Mouse (Mus musculus): ENCODE measurements around the gene Slc25a21. TPM values are rescaled to one million over a fixed set of nuclear protein-coding genes. Genes with fewer than 3 reads are reported as not detected.

The Slc25a21 gene
- polyA plus RNA-seq, 1 experiment from 2014 or later, result 5.3 TPM

DNA sequence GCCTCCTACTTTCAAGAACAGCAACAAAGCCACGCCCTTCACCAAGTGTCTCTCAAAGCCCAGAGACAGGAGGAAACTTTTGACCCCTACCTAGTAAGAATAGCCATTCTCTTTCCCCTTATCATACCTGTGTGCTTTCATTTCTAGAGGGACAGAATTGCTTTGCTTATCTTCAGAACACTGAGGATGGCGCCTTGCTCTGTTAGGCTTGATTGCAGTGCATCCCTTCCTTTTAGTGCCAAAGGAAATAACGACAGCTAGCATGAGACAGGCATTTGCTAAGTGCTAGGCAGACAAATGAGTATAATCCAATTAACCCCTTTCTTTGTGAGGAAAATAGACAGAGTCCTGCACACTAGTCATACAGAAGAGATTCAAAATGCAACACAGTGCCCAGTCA, 34.4 kb downstream of the Slc25a21 start:
- DNase-seq (ENCODE audit: low spot score), result no peak
- Histone ChIP-seq H3K36me3 (no peaks in the 10 kb centered on the region), H3K9me3 (no peaks in the 10 kb centered on the region), H3K27me3 (ENCODE audit: insufficient read depth, poor library complexity, severe bottlenecking) (no peaks in the 10 kb centered on the region), H3K4me1 (peaks cover 7% of the 10 kb centered on the region), H3K27ac (no peak overlapping the region), H3K4me3 (no peak overlapping the region)
- WGBS, result 30% methylated on average over 3 of the region's 3 CpGs

- H3K4me3 ChIP-seq, result no peak overlapping the region
- H3K4me1 ChIP-seq, result peaks cover 7% of the 10 kb centered on the region
- 77% methylated on average over 6 of the region's 6 CpGs for WGBS
- H3K27me3 ChIP-seq (ENCODE audit: insufficient read depth, poor library complexity, severe bottlenecking), result no peaks in the 10 kb centered on the region
- no peaks in the 10 kb centered on the region for H3K36me3 ChIP-seq
- no peak overlapping the region for H3K27ac ChIP-seq
- no peak for DNase-seq (ENCODE audit: low spot score)
- H3K9me3 ChIP-seq, result no peaks in the 10 kb centered on the region
These were observed 37.4 kb downstream of the Slc25a21 start for GRCm38 (mm10) chr12:57159904-57160303.

DNA sequence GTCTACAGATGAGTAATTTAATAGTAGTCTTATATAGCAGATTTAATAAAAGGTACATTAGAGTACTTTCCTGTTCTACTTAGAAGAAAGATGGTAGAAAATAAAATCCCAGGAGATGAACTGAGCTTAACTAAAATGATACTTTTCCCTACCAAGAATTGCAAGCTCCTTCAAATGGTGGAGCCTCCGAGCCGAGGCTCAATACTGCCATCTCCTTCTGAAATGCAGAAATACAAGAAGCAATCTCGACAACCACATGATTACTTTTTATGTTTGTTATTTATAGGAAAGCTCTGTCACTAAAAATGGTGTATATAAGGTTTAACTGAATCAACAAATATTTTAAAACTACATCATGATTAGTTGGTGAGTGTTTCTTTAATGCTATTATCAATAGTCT, 39.0 kb downstream of the Slc25a21 start:
- Histone ChIP-seq H3K4me3 (no peak overlapping the region), H3K27ac (no peak overlapping the region), H3K9me3 (no peaks in the 10 kb centered on the region), H3K4me1 (peaks cover 7% of the 10 kb centered on the region), H3K27me3 (ENCODE audit: insufficient read depth, poor library complexity, severe bottlenecking) (no peaks in the 10 kb centered on the region), H3K36me3 (no peaks in the 10 kb centered on the region)
- no peak for DNase-seq (ENCODE audit: low spot score)
- WGBS, result 55% methylated on average over 3 of the region's 3 CpGs

DNA sequence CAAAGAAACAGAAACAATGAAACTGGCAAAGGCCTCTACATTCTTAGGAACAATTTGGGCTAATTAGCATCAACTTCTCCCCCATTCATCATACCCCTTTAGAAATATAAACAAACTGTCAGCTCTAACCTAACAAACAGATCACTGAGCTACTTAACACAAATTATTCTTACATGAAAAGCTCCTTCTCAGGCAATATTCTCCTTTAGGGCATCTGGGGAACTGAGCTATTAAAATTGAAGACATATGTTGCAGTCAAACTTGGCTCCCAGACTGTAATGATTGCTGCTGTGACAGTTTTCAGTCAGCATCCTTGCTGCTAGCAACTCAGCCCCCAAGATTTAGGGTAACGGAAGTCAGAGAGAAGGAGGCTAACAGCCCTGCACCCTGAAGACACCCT, 58.3 kb downstream of the Slc25a21 start:
- WGBS, result 76% methylated on average over 1 of the region's 1 CpGs
- no peaks in the 10 kb centered on the region for H3K4me1 ChIP-seq
- no peak for DNase-seq (ENCODE audit: low spot score)
- H3K9me3 ChIP-seq, result no peaks in the 10 kb centered on the region
- no peaks in the 10 kb centered on the region for H3K36me3 ChIP-seq
- no peak overlapping the region for H3K27ac ChIP-seq
- no peak overlapping the region for H3K4me3 ChIP-seq
- H3K27me3 ChIP-seq (ENCODE audit: insufficient read depth, poor library complexity, severe bottlenecking), result no peaks in the 10 kb centered on the region

- Histone ChIP-seq H3K4me1 (no peaks in the 10 kb centered on the region), H3K4me3 (no peak overlapping the region)
These were observed 59.5 kb downstream of the Slc25a21 start for GRCm38 (mm10) chr12:57137809-57138208.

DNA sequence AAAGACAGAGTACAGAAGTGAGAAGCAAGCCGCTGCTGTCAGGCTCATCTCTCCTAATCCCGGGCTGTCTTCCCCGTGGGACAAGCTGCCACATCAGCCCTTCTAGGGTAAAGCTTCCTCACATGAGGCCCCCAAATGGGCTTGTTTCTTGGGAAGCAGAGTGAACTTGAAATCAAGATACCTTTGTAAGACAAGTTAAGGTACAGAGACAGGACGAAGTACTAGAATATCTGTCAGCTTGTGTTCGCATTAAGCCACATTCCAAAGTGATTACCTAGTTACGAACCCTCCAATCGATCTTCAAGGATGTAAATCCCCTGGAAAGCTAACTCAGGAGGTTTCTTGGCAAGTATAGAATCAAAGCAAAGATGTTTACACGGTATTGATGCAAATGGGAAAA, 78.7 kb downstream of the Slc25a21 start:
- Histone ChIP-seq H3K4me3 (no peak overlapping the region), H3K27me3 (ENCODE audit: insufficient read depth, poor library complexity, severe bottlenecking) (no peaks in the 10 kb centered on the region), H3K27ac (no peak overlapping the region), H3K36me3 (no peaks in the 10 kb centered on the region), H3K9me3 (no peaks in the 10 kb centered on the region), H3K4me1 (peaks cover 18% of the 10 kb centered on the region)
- 30% methylated on average over 8 of the region's 8 CpGs for WGBS
- DNase-seq (ENCODE audit: low spot score), result no peak

More at GRCm38 (mm10) chr12:57137809-57138208, 59.5 kb downstream of the Slc25a21 start:
- no peak for DNase-seq (ENCODE audit: low spot score)
- 91% methylated on average over 2 of the region's 2 CpGs for WGBS
- Histone ChIP-seq H3K9me3 (no peaks in the 10 kb centered on the region), H3K27me3 (ENCODE audit: insufficient read depth, poor library complexity, severe bottlenecking) (no peaks in the 10 kb centered on the region), H3K27ac (no peak overlapping the region), H3K36me3 (no peaks in the 10 kb centered on the region)

GRCm38 (mm10) chr12:57115516-57115915, 81.8 kb downstream of the Slc25a21 start:
- no peaks in the 10 kb centered on the region for H3K9me3 ChIP-seq

GRCm38 (mm10) chr12:57109363-57109762, 87.9 kb downstream of the Slc25a21 start:
- 84% methylated on average over 4 of the region's 4 CpGs for WGBS

More at GRCm38 (mm10) chr12:57115516-57115915, 81.8 kb downstream of the Slc25a21 start:
- H3K27me3 ChIP-seq (ENCODE audit: insufficient read depth, poor library complexity, severe bottlenecking), result no peaks in the 10 kb centered on the region
- H3K4me3 ChIP-seq, result no peak overlapping the region
- H3K27ac ChIP-seq, result no peak overlapping the region
- H3K36me3 ChIP-seq, result no peaks in the 10 kb centered on the region
- H3K4me1 ChIP-seq, result peaks cover 8% of the 10 kb centered on the region; the same call in 1 of the 2 replicates
- DNase-seq (ENCODE audit: low spot score), result no peak
- WGBS, result 59% methylated on average over 10 of the region's 10 CpGs

DNA sequence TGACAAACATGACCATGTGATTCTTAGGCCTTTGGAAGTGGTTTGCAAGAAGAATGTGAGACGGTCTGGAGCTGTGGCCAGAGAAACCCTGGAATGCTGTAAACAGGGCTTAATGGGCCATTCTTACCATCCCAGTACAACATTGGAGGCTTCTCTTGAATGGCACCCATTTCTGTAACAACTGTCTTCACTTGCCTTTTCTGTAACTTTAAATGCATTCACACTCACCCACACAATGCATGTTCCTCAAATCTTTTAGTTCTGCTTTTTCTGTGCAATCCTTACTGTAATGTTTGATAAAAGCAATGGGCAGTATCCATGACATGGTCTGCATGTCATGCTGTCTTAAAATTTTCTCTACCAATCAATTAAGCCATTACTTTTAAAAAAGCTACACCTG, 95.0 kb downstream of the Slc25a21 start:
- Histone ChIP-seq H3K36me3 (no peaks in the 10 kb centered on the region), H3K27me3 (ENCODE audit: insufficient read depth, poor library complexity, severe bottlenecking) (no peaks in the 10 kb centered on the region), H3K9me3 (no peaks in the 10 kb centered on the region), H3K27ac (no peak overlapping the region), H3K4me1 (0 out of 2 replicates have a peak, but pooled peaks cover 4% of the 10 kb centered on the region), H3K4me3 (no peak overlapping the region)
- no peak for DNase-seq (ENCODE audit: low spot score)
- 89% methylated on average over 1 of the region's 1 CpGs for WGBS

More at GRCm38 (mm10) chr12:57109363-57109762, 87.9 kb downstream of the Slc25a21 start:
- H3K27me3 ChIP-seq (ENCODE audit: insufficient read depth, poor library complexity, severe bottlenecking), result no peaks in the 10 kb centered on the region
- H3K27ac ChIP-seq, result no peak overlapping the region
- no peaks in the 10 kb centered on the region for H3K4me1 ChIP-seq
- no peaks in the 10 kb centered on the region for H3K9me3 ChIP-seq
- H3K4me3 ChIP-seq, result no peak overlapping the region
- no peak for DNase-seq (ENCODE audit: low spot score)
- no peaks in the 10 kb centered on the region for H3K36me3 ChIP-seq

- DNase-seq (ENCODE audit: low spot score), result no peak
- no peaks in the 10 kb centered on the region for H3K9me3 ChIP-seq
- H3K4me3 ChIP-seq, result no peak overlapping the region
- H3K27ac ChIP-seq, result no peak overlapping the region
- H3K27me3 ChIP-seq (ENCODE audit: insufficient read depth, poor library complexity, severe bottlenecking), result no peaks in the 10 kb centered on the region
- WGBS, result 81% methylated on average over 4 of the region's 4 CpGs
- H3K4me1 ChIP-seq, result 0 out of 2 replicates have a peak, but pooled peaks cover 4% of the 10 kb centered on the region
- H3K36me3 ChIP-seq, result no peaks in the 10 kb centered on the region
These were observed 96.7 kb downstream of the Slc25a21 start for GRCm38 (mm10) chr12:57100549-57100948.

- Histone ChIP-seq H3K27me3 (ENCODE audit: insufficient read depth, poor library complexity, severe bottlenecking) (no peaks in the 10 kb centered on the region), H3K4me3 (no peak overlapping the region), H3K36me3 (no peaks in the 10 kb centered on the region), H3K9me3 (no peaks in the 10 kb centered on the region), H3K27ac (no peak overlapping the region), H3K4me1 (0 out of 2 replicates have a peak, but pooled peaks cover 4% of the 10 kb centered on the region)
- DNase-seq (ENCODE audit: low spot score), result no peak
- WGBS, result 61% methylated on average over 3 of the region's 3 CpGs
These were observed 98.2 kb downstream of the Slc25a21 start for GRCm38 (mm10) chr12:57099066-57099465.

DNA sequence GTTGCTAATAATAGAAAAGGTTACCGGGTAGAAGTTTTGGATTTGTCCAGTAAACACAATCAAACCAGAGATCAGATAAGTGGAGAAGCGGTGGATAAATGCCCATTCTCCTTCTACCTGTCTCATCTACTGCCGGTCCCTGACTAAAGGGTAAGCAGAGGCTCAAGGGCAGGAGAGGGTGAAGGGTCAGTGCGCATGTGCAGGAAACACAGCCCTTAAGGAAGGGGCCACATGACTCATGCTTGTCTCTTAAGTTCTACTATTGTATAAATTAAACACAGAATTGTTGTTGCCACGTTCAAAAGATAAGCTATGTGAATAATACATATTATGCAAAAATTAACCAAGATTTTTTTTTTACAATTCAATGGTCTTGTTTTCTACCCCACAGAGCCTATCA, 98.9 kb downstream of the Slc25a21 start:
- 72% methylated on average over 5 of the region's 5 CpGs for WGBS
- DNase-seq (ENCODE audit: low spot score), result no peak
- Histone ChIP-seq H3K4me3 (no peak overlapping the region), H3K27me3 (ENCODE audit: insufficient read depth, poor library complexity, severe bottlenecking) (no peaks in the 10 kb centered on the region), H3K4me1 (0 out of 2 replicates have a peak, but pooled peaks cover 4% of the 10 kb centered on the region), H3K9me3 (no peaks in the 10 kb centered on the region), H3K27ac (no peak overlapping the region), H3K36me3 (no peaks in the 10 kb centered on the region)

DNA sequence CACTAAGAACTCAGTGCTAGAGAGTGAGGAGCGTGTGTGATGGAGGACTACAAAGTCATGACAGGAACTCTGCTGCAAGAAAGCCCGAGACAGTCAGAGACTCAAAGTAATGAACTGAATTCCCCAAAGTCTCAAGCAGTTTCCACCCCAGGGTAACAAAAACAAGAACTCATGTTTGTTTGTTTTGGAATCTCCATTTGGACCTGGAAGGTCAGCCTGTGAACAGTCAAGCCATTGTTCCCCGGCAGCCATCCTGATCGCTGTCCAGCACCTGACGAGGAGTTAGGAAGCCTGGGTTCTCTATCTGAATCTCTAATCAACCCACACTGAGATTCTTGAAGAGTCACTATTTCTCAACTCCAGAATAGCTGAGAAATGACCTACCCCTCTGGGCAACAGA, 104.2 kb downstream of the Slc25a21 start:
- H3K27ac ChIP-seq, result no peak overlapping the region
- WGBS, result 24% methylated on average over 5 of the region's 5 CpGs
- H3K4me3 ChIP-seq, result no peak overlapping the region
- no peaks in the 10 kb centered on the region for H3K9me3 ChIP-seq
- no peaks in the 10 kb centered on the region for H3K4me1 ChIP-seq
- no peaks in the 10 kb centered on the region for H3K27me3 ChIP-seq (ENCODE audit: insufficient read depth, poor library complexity, severe bottlenecking)
- no peaks in the 10 kb centered on the region for H3K36me3 ChIP-seq
- no peak for DNase-seq (ENCODE audit: low spot score)

DNA sequence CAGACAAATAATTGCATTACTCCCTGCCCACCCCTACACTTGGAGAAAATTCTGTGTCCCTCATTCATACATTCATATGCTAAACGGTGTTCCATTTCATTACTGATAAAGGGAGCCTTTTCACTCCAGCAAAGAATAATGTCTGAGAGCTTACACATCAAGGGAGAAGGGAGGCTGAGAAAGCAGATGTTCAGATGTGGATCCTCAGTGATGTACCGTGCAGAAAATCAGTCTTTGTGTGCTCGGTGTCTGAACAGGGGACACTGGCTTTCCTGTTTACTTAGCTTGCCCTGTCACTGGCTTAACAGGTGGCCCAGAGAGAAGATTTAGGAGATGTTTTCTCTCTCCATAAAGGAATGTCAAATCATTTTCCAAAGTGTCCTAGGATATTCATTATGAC, 112.8 kb downstream of the Slc25a21 start:
- Histone ChIP-seq H3K36me3 (no peaks in the 10 kb centered on the region), H3K4me1 (no peaks in the 10 kb centered on the region), H3K27me3 (ENCODE audit: insufficient read depth, poor library complexity, severe bottlenecking) (no peaks in the 10 kb centered on the region), H3K4me3 (no peak overlapping the region), H3K27ac (no peak overlapping the region), H3K9me3 (no peaks in the 10 kb centered on the region)
- 77% methylated on average over 3 of the region's 3 CpGs for WGBS
- DNase-seq (ENCODE audit: low spot score), result no peak
